Mouse (Mus musculus) G1E (cell line): Measurements from ENCODE around the gene Acat2.

ENCODE experiments used
- CTCF ChIP-seq: IDR thresholded peaks from 2 replicates; pipeline ENCODE4 v1.5.1; 2012; ENCODE audit warnings: low read depth, low read length, inconsistent platforms, mixed read lengths
- GATA1 ChIP-seq: IDR thresholded peaks from 2 replicates; pipeline ENCODE4 v1.6.1; 2012; ENCODE audit warnings: borderline replicate concordance, low read length, inconsistent platforms, mixed read lengths

DNA sequence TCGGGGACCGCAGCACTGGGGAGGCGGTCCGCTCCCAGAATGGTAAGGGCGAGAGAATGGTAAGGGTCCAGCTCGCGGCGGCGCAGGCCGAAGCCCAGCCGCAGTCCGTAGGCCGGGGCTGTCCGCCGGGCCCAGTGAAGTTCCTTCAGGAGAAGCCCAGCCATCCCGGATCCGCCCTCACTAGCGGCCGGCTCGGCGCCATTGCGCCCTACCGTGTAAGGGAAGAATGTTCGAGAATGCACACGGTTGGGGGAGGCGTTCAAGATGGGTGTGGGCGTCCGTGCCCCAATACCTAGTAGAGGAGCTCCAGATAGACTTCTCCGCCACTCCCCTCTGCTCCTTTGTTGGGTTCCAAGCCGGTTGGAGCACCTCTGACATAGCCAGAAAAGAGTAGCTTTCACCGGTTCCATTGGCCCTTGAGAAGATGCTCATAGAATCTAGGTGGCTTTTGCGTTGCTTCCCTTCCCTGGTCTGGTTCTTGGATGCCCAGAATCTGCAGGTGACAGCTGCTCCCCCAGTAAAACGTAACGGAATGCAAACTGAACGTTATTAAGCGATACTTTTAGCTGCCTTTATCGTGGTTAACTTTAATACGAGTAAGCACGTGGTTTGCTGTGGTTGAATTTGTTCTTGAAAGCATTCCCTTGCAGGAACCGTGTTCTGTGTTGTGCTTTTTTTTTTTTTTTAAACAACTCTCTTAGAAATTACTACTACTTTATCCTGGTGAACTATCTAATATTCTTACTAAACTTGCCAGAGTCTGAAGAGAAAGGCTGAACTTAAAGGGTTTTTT lies 43.8 kb downstream of the Acat2 start:
- TF ChIP-seq CTCF, result no peak
- no peak for TF ChIP-seq GATA1
